Mouse (Mus musculus): ENCODE measurements around the gene Zfp683.

- no peak for TF ChIP-seq CTCF (IDR thresholded peaks at IDR 0.05)
- no peak for TF ChIP-seq EP300 (IDR thresholded peaks at IDR 0.05)
These were observed 33.8 kb upstream of the Zfp683 start for GRCm38 (mm10) chr4:134019641-134020351.
